10 mouse cellular contexts compared by ENCODE assay signal in genomic region chr5:110466531-110467424, GRCm38 (mm10). TPM values are rescaled to one million over a fixed set of nuclear protein-coding genes. Genes with fewer than 3 reads are reported as not detected.
A peak's percentile ranks its signal among the peaks of the same experiment; 100 is the strongest.
DNase-seq lines count a peak whose midpoint lies in the region; ATAC-seq and TF ChIP-seq lines count a peak whose summit lies in the region.
"Had no signal": no experiment of that assay in that cellular context is flagged by ENCODE, and none has a peak within 500 bp of the region (broad histone marks: within the 10 kb centered on the region; RNA-seq: fewer than 3 reads in every experiment).

No protein-coding gene starts in this region.

- H3K27me3 ChIP-seq in E14TG2a.4 (ENCODE audit: insufficient read depth, low read length), result no peaks in the 10 kb centered on the region
- H3K27me3 ChIP-seq in hindbrain, embryonic 14.5 days (ENCODE audit: control insufficient read depth, insufficient read depth, low read length), result no peaks in the 10 kb centered on the region

- intact Hi-C loops in left cerebral cortex, postnatal 10 days (cut with DNase I), result no loop called here

- H3K27ac ChIP-seq in hindbrain, embryonic 14.5 days, result no peak overlapping the region
- H3K27ac ChIP-seq: liver, embryonic 13.5 days had no signal

- no peak overlapping the region for H3K9ac ChIP-seq in hindbrain, embryonic 14.5 days
- H3K9ac ChIP-seq: liver, embryonic 13.5 days had no signal

- WGBS in hindbrain, embryonic 14.5 days, result 43% methylated on average over 11 of the region's 11 CpGs

- H3K4me1 ChIP-seq in E14TG2a.4 (replicated peaks; ENCODE audit: low read depth, low read length), result peaks cover 65% of the 10 kb centered on the region
- H3K4me1 ChIP-seq in hindbrain, embryonic 14.5 days (replicated peaks; ENCODE audit: control insufficient read depth, insufficient read depth, low read length), result 0 out of 2 replicates have a peak, but pooled peaks cover 4% of the 10 kb centered on the region
- H3K4me1 ChIP-seq: liver, embryonic 13.5 days had no signal

- peak overlapping the region; percentile 79 for H3K4me3 ChIP-seq in E14TG2a.4 (replicated peaks; ENCODE audit: low read length)
- H3K4me3 ChIP-seq in hindbrain, embryonic 14.5 days (replicated peaks; ENCODE audit: low read length), result no peak overlapping the region
- H3K4me3 ChIP-seq: liver, embryonic 13.5 days had no signal

- TF ChIP-seq CTCF in E14TG2a.4 (conservative IDR thresholded peaks at IDR 0.05; ENCODE audit: low read length), result no peak

- H3K36me3 ChIP-seq in E14TG2a.4 (ENCODE audit: insufficient read depth, low read length), result peaks cover 16% of the 10 kb centered on the region
- no peaks in the 10 kb centered on the region for H3K36me3 ChIP-seq in hindbrain, embryonic 14.5 days (replicated peaks; ENCODE audit: control insufficient read depth, insufficient read depth)
- H3K36me3 ChIP-seq: liver, embryonic 13.5 days had no signal

- H3K9me3 ChIP-seq in E14TG2a.4 (ENCODE audit: low read length), result no peaks in the 10 kb centered on the region
- H3K9me3 ChIP-seq in hindbrain, embryonic 14.5 days (ENCODE audit: control insufficient read depth, low read length), result no peaks in the 10 kb centered on the region
- H3K9me3 ChIP-seq: liver, embryonic 13.5 days had no signal

- no peak overlapping the region for H3K4me2 ChIP-seq in hindbrain, embryonic 14.5 days (replicated peaks)
- H3K4me2 ChIP-seq: liver, embryonic 13.5 days had no signal

- peak; percentile 22 for DNase-seq in 3T3-L1 (ENCODE audit: low read depth, low spot score)
- peak; percentile 43 for DNase-seq in cerebellum, adult 8-10 months
- DNase-seq in hindbrain, embryonic 14.5 days (ENCODE audit: low spot score), result peak; percentile 26
- DNase-seq in urinary bladder, adult 2 months (ENCODE audit: low spot score), result no peak
- no peak for DNase-seq in left cerebral cortex, postnatal 10 days (ENCODE audit: extremely low spot score in 1 of 2, low spot score in 2 of 2)
- DNase-seq: liver, embryonic 13.5 days; spleen, adult 18-20 months had no signal

- peak; percentile 71; the same call in 1 of the 2 replicates for ATAC-seq in hindbrain, embryonic 14.5 days (ENCODE audit: low FRiP score)
- no peak for ATAC-seq in erythroid progenitor cell, adult 5-6 weeks (replicated peaks; ENCODE audit: low FRiP score, poor library complexity, severe bottlenecking)
- no peak for ATAC-seq in frontal cortex, adult (ENCODE audit: low TSS enrichment)

RNA-seq across cellular contexts. Expression of gene Fbrsl1, which starts 18.5 kb away (rescaled TPM):
- polyA plus RNA-seq in hindbrain, embryonic 14.5 days (2014; fragmentation: Nextera tagmentation; extraction: Ambion mirVana), result 23.8 and 24.8 TPM in 2 replicates
- total RNA-seq in erythroid progenitor cell, adult 5-6 weeks (2015; ENCODE audit: low replicate concordance), result 12.6 and 32.4 TPM in 2 replicates
- 13.6 and 17.1 TPM in 2 replicates for total RNA-seq in erythroid progenitor cell, adult 5-6 weeks (2017; ENCODE audit: low replicate concordance)
- polyA plus RNA-seq in urinary bladder, adult 2 months (2012; rRNA removed), result 22.1 and 36.4 TPM in 2 replicates
- total RNA-seq in left cerebral cortex, postnatal 10 days (2021), result 10 to 100 TPM; 66.3 TPM

Comparison
In these comparisons a context has a peak if more than half of its experiments do, and no peak if none do; other contexts are left out.
1. DNase-seq: peak in 3T3-L1 (single experiment), cerebellum, adult 8-10 months (single experiment) and hindbrain, embryonic 14.5 days (single experiment); none in urinary bladder, adult 2 months (single experiment) and left cerebral cortex, postnatal 10 days (0 of 2).